Mouse (Mus musculus): Measurements from ENCODE around the gene Taf10.

- TF ChIP-seq CTCF (IDR thresholded peaks at IDR 0.05; ENCODE audit: low read depth) (no peak), EP300 (optimal IDR thresholded peaks at IDR 0.05) (no peak)
These were observed 15.3 kb downstream of the Taf10 start for GRCm38 (mm10) chr7:105728701-105729428.
